Mouse (Mus musculus): Measurements from ENCODE around the gene Zan.

- no peak for TF ChIP-seq EP300 (IDR thresholded peaks at IDR 0.05; ENCODE audit: low read depth in 1 of 2, low read length in 2 of 2)
- TF ChIP-seq CTCF (IDR thresholded peaks at IDR 0.05 in 2 of 3, conservative IDR thresholded peaks at IDR 0.05 in 1 of 3; ENCODE audit: control insufficient read depth in 1 of 3, insufficient read depth in 1 of 3, low read depth in 2 of 3, low read length in 3 of 3, poor library complexity in 1 of 3, severe bottlenecking in 1 of 3), result no peak
- no peak for TF ChIP-seq NELFE (IDR thresholded peaks at IDR 0.05; ENCODE audit: low read depth, low read length)
- no peak for TF ChIP-seq SIN3A (IDR thresholded peaks at IDR 0.05; ENCODE audit: low read length)
- TF ChIP-seq SMC3 (IDR thresholded peaks at IDR 0.05; ENCODE audit: low read depth, low read length), result no peak
- TF ChIP-seq MEF2A (IDR thresholded peaks at IDR 0.05; ENCODE audit: extremely low read depth, insufficient replicate concordance, low read depth, low read length, poor library complexity, severe bottlenecking), result no peak
- no peak for TF ChIP-seq GATA1 (IDR thresholded peaks at IDR 0.05; ENCODE audit: low read depth, low read length)
- no peak for TF ChIP-seq MYC (IDR thresholded peaks at IDR 0.05; ENCODE audit: low read depth, low read length)
- TF ChIP-seq KAT2A (conservative IDR thresholded peaks at IDR 0.05; ENCODE audit: low read depth, low read length), result no peak
These were observed 90.2 kb downstream of the Zan start for GRCm38 (mm10) chr5:137386712-137387111.
